Mouse (Mus musculus) midbrain, postnatal 0 days (tissue): ENCODE measurements around the gene Prep. TPM values are rescaled to one million over a fixed set of nuclear protein-coding genes. Genes with fewer than 3 reads are reported as not detected.

Experiments
- ATAC-seq: fragments of 200-750 bp; cut with Nextera tagmentation; 2 replicates; pipeline ENCODE4 v1.8.0; 2017; ENCODE audit warnings: moderate number of reproducible peaks, mild to moderate bottlenecking, moderate TSS enrichment, moderate library complexity; ENCODE audit not compliant: low FRiP score
- DNase-seq: peaks from one replicate; pipeline ENCODE4 v3.0.0-alpha.2; 2015; ENCODE audit warnings: low spot score
- H3K27ac ChIP-seq: fragments of 300-500 bp; sonication (generic); 2 replicates; pipeline ENCODE4 v1.5.1; 2014; ENCODE audit warnings: low read depth, mild to moderate bottlenecking, low read length, mixed read lengths
- H3K27me3 ChIP-seq: fragments of 300-500 bp; sonication (generic); 2 replicates; pipeline ENCODE4 v1.6.1; 2014; ENCODE audit warnings: low read length, control low read depth, mixed read lengths; ENCODE audit not compliant: insufficient read depth
- H3K36me3 ChIP-seq: fragments of 300-500 bp; sonication (generic); 2 replicates; pipeline ENCODE4 v1.6.1; 2014; ENCODE audit warnings: low read length, control low read depth, mixed read lengths; ENCODE audit not compliant: insufficient read depth
- H3K4me1 ChIP-seq: fragments of 300-500 bp; sonication (generic); 2 replicates; pipeline ENCODE4 v1.6.1; 2014; ENCODE audit warnings: mild to moderate bottlenecking, control low read depth, antibody characterized with exemption, low read length, mixed read lengths; ENCODE audit not compliant: insufficient read depth
- H3K4me2 ChIP-seq: fragments of 300-500 bp; sonication (generic); 2 replicates; pipeline ENCODE4 v1.6.1; 2014; ENCODE audit warnings: low read depth, mild to moderate bottlenecking, low read length, mixed read lengths; ENCODE audit not compliant: poor library complexity, severe bottlenecking
- H3K4me3 ChIP-seq: fragments of 300-500 bp; sonication (generic); 2 replicates; pipeline ENCODE4 v1.5.1; 2014; ENCODE audit warnings: low read depth, mild to moderate bottlenecking, low read length, moderate library complexity
- H3K9ac ChIP-seq: fragments of 300-500 bp; sonication (generic); replicated peaks from 2 replicates; pipeline ENCODE4 v1.6.1; 2014; ENCODE audit warnings: mild to moderate bottlenecking, low read length, moderate library complexity, mixed read lengths; ENCODE audit not compliant: poor library complexity, severe bottlenecking
- H3K9me3 ChIP-seq: fragments of 300-500 bp; sonication (generic); 2 replicates; pipeline ENCODE4 v1.6.1; 2016; ENCODE audit warnings: low read length, control low read depth
- CTCF ChIP-seq: IDR thresholded peaks from 2 replicates; pipeline ENCODE4 v1.5.1; 2016; ENCODE audit warnings: antibody characterized with exemption, mild to moderate bottlenecking
- WGBS: fragments of 180-500 bp; shearing (Covaris S2); extraction: QIAGEN DNeasy Blood & Tissue Kit; methylation state at CpG from one replicate; pipeline ENCODE4 v1.1.7; 2014; 5-methylcytosine and 5-hydroxymethylcytosine counted together
- microRNA-seq: library from miRNA; unstranded; fragments of <30 nt; microRNA quantifications from one replicate; pipeline ENCODE4, GENCODE M21; 2016; ENCODE audit warnings: borderline number of aligned reads
- polyA plus RNA-seq: library from polyadenylated mRNA; unstranded; fragments of >200 nt; fragmentation: Nextera tagmentation; extraction: Ambion mirVana; gene quantifications from 2 replicates; pipeline ENCODE4 v1.2.1, GENCODE M21; 2015
- total RNA-seq: library from RNA; depleted of rRNA; stranded (reverse); fragments of >200 nt; gene quantifications from 2 replicates; pipeline ENCODE4 v1.2.3, GENCODE M21; 2014; rRNA removed

The Prep gene
- total and polyA plus RNA-seq, 2 experiments from 2014 or later: 21.1 to 25.6 TPM

- Histone ChIP-seq H3K27me3 (no peaks in the 10 kb centered on the region), H3K27ac (no peak overlapping the region), H3K9ac (no peak overlapping the region), H3K36me3 (no peaks in the 10 kb centered on the region), H3K4me3 (no peak overlapping the region), H3K4me1 (no peaks in the 10 kb centered on the region), H3K4me2 (no peak overlapping the region), H3K9me3 (no peaks in the 10 kb centered on the region)
- ATAC-seq: no peak
- no peak for DNase-seq
- no peak for TF ChIP-seq CTCF
These were observed 143.2 kb downstream of the Prep start for GRCm38 (mm10) chr10:45210201-45210600.

- no peak for ATAC-seq
- WGBS: 89% methylated on average over 7 of the region's 7 CpGs
These were observed 149.7 kb downstream of the Prep start for GRCm38 (mm10) chr10:45216676-45217075.

More at GRCm38 (mm10) chr10:45216676-45217075, 149.7 kb downstream of the Prep start:
- H3K27ac ChIP-seq: no peak overlapping the region
- H3K9ac ChIP-seq: no peak overlapping the region
- H3K4me1 ChIP-seq: no peaks in the 10 kb centered on the region
- TF ChIP-seq CTCF: no peak
- no peak for DNase-seq
- no peaks in the 10 kb centered on the region for H3K27me3 ChIP-seq
- H3K4me3 ChIP-seq: no peak overlapping the region
- no peaks in the 10 kb centered on the region for H3K9me3 ChIP-seq
- no peaks in the 10 kb centered on the region for H3K36me3 ChIP-seq
- no peak overlapping the region for H3K4me2 ChIP-seq

Small RNA genes within 50 kb of the gene (microRNA-seq; reads per million reads assigned to microRNA genes)
- not detected for gene Gm23766

Other genes starting within 250 kb of the Prep start
- 2.7 and 3.4 TPM in 2 replicates for gene Popdc3, start 110.9 kb downstream of the Prep start, total RNA-seq
- gene Popdc3, start 110.9 kb downstream of the Prep start, polyA plus RNA-seq: 2.4 and 2.8 TPM in 2 replicates